Mouse (Mus musculus): Measurements from ENCODE around the gene Tmem158.

Tmem158 gene

GRCm38 (mm10) chr9:123260611-123261021 is at the start of gene Tmem158:
Gene Tmem158 (minus strand): TSS chr9:123260764.
- TF ChIP-seq GATA4 (IDR thresholded peaks at IDR 0.05; ENCODE audit: insufficient replicate concordance, low read length) = no peak

GRCm38 (mm10) chr9:123309685-123310365 is 49.3 kb upstream of the Tmem158 start:
- TF ChIP-seq GATA4 (IDR thresholded peaks at IDR 0.05; ENCODE audit: insufficient replicate concordance, low read length) = no peak

- no peak for TF ChIP-seq GATA4 (IDR thresholded peaks at IDR 0.05; ENCODE audit: insufficient replicate concordance, low read length)
These were observed 48.5 kb upstream of the Tmem158 start for GRCm38 (mm10) chr9:123309073-123309472.

- no peak for TF ChIP-seq GATA4 (IDR thresholded peaks at IDR 0.05; ENCODE audit: insufficient replicate concordance, low read length)
These were observed 44.4 kb upstream of the Tmem158 start for GRCm38 (mm10) chr9:123304917-123305316.

- no peak for TF ChIP-seq GATA4 (IDR thresholded peaks at IDR 0.05; ENCODE audit: insufficient replicate concordance, low read length)
These were observed 43.4 kb upstream of the Tmem158 start for GRCm38 (mm10) chr9:123303952-123304351.

GRCm38 (mm10) chr9:123302759-123303313 is 42.3 kb upstream of the Tmem158 start:
- no peak for TF ChIP-seq GATA4 (IDR thresholded peaks at IDR 0.05; ENCODE audit: insufficient replicate concordance, low read length)

- no peak for TF ChIP-seq GATA4 (IDR thresholded peaks at IDR 0.05; ENCODE audit: insufficient replicate concordance, low read length)
These were observed 37.3 kb upstream of the Tmem158 start for GRCm38 (mm10) chr9:123297862-123298261.

GRCm38 (mm10) chr9:123296229-123296628 is 35.7 kb upstream of the Tmem158 start:
- no peak for TF ChIP-seq GATA4 (IDR thresholded peaks at IDR 0.05; ENCODE audit: insufficient replicate concordance, low read length)

- no peak for TF ChIP-seq GATA4 (IDR thresholded peaks at IDR 0.05; ENCODE audit: insufficient replicate concordance, low read length)
These were observed 34.0 kb upstream of the Tmem158 start for GRCm38 (mm10) chr9:123294581-123294980.

- TF ChIP-seq GATA4 (IDR thresholded peaks at IDR 0.05; ENCODE audit: insufficient replicate concordance, low read length) = no peak
These were observed 27.8 kb upstream of the Tmem158 start for GRCm38 (mm10) chr9:123288378-123288777.

GRCm38 (mm10) chr9:123285623-123286022 is 25.1 kb upstream of the Tmem158 start:
- no peak for TF ChIP-seq GATA4 (IDR thresholded peaks at IDR 0.05; ENCODE audit: insufficient replicate concordance, low read length)

- TF ChIP-seq GATA4 (IDR thresholded peaks at IDR 0.05; ENCODE audit: insufficient replicate concordance, low read length) = no peak
These were observed 20.2 kb upstream of the Tmem158 start for GRCm38 (mm10) chr9:123280775-123281174.

GRCm38 (mm10) chr9:123278003-123278402 is 17.4 kb upstream of the Tmem158 start:
- TF ChIP-seq GATA4 (IDR thresholded peaks at IDR 0.05; ENCODE audit: insufficient replicate concordance, low read length) = no peak

GRCm38 (mm10) chr9:123275373-123275772 is 14.8 kb upstream of the Tmem158 start:
- no peak for TF ChIP-seq GATA4 (IDR thresholded peaks at IDR 0.05; ENCODE audit: insufficient replicate concordance, low read length)

- TF ChIP-seq GATA4 (IDR thresholded peaks at IDR 0.05; ENCODE audit: insufficient replicate concordance, low read length) = no peak
These were observed 14.1 kb upstream of the Tmem158 start for GRCm38 (mm10) chr9:123274674-123275073.

GRCm38 (mm10) chr9:123273876-123274275 is 13.3 kb upstream of the Tmem158 start:
- TF ChIP-seq GATA4 (IDR thresholded peaks at IDR 0.05; ENCODE audit: insufficient replicate concordance, low read length) = no peak

- TF ChIP-seq GATA4 (IDR thresholded peaks at IDR 0.05; ENCODE audit: insufficient replicate concordance, low read length) = no peak
These were observed 11.0 kb upstream of the Tmem158 start for GRCm38 (mm10) chr9:123271552-123271951.
